Mouse (Mus musculus) activated CD4-positive, CD25-positive, alpha-beta regulatory T cell, adult 4 months (primary cell): ENCODE data around the gene 1700080E11Rik. TPM values are rescaled to one million over a fixed set of nuclear protein-coding genes. Genes with fewer than 3 reads are reported as not detected.
"Not testable (repeated sequence)": the region's sequence is repeated elsewhere in the genome, so short reads cannot be mapped to it uniquely, and the experiment has no call there.

ENCODE experiments used
- ATAC-seq: one replicate; pipeline ENCODE4 v1.8.0; 2017
- polyA plus RNA-seq, 2 experiments: library from polyadenylated mRNA; unstranded; fragments of 100-300 nt; shearing (Covaris generic); gene quantifications; one replicate each; pipeline ENCODE4 v1.2.1; 2017

The 1700080E11Rik gene
- not detected for polyA plus RNA-seq

- ATAC-seq: no peak
Measured at GRCm38 (mm10) chr9:105144992-105145391, at the start of gene 1700080E11Rik. Gene 1700080E11Rik, minus strand, starts transcription at chr9:105145092.

- no peak for ATAC-seq
Measured at GRCm38 (mm10) chr9:105186725-105187124, 41.8 kb upstream of the 1700080E11Rik start.

DNA sequence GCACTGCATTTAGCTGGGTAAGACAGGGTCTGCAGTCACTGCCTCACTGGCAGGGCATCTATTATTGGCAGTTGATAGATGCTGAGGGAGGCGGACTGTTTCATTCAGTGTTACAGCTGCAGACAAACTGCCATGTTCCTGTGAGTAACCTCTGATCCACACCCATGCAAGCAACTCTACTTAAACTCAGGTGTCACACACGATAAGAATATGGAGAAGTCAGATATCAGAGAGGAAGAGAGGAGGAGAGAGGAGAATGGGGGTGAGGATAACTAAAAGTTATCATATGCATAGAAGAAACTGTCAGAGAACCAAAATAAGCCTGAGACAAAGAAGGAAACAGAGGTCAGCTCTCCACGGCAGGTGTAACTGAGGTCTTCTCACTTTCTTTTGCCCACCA lies 37.5 kb upstream of the 1700080E11Rik start:
- ATAC-seq: no peak

GRCm38 (mm10) chr9:105139204-105139603 lies 5.7 kb downstream of the 1700080E11Rik start:
- no peak for ATAC-seq

GRCm38 (mm10) chr9:105136404-105136803 lies 8.5 kb downstream of the 1700080E11Rik start:
- no peak for ATAC-seq

DNA sequence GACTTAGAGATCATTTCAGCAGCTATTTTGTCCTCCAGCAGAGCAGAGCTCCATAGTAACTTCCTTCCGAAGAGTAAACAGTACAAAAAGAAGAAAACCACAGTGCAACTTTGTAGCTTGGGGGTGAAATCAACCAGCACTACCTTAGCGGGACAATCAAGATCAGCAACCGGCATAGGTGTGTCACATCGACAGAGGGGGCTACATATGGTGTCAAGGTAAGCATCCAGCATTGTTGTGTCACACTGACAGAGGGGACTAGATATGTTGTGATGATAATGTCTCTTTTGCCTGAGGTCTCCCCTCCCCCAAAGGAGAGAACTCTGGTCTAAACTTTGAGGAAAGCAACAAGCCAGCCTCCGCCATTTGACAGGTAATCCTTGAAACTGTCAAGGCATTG lies 10.4 kb downstream of the 1700080E11Rik start:
- no peak for ATAC-seq

- ATAC-seq: peak; percentile 37
Measured at GRCm38 (mm10) chr9:105132002-105132367, 12.9 kb downstream of the 1700080E11Rik start.

- peak; percentile 97 for ATAC-seq
Measured at GRCm38 (mm10) chr9:105131253-105132001, 13.5 kb downstream of the 1700080E11Rik start, which contains the start of gene Nudt16. Gene Nudt16, minus strand, starts transcription at chr9:105131824.

DNA sequence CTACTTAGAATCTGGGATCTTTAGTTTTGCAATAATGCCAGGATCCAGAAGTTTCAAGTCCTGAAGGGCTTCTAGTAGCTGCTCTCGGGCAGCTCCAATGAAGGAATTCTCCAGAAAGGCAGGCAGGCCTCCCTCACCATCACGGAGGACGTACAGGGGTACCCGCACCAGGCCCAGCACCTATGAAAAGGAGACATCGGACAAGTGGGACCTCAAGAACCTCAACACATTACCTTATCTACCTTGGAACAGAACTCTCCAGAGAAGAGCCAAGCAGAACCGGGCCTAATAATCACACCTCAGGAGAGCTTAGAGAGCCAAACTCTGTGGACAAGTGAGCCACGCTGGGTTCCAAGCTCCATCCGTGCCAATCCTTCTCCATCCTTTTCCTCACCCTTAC lies 14.6 kb downstream of the 1700080E11Rik start:
- no peak for ATAC-seq

DNA sequence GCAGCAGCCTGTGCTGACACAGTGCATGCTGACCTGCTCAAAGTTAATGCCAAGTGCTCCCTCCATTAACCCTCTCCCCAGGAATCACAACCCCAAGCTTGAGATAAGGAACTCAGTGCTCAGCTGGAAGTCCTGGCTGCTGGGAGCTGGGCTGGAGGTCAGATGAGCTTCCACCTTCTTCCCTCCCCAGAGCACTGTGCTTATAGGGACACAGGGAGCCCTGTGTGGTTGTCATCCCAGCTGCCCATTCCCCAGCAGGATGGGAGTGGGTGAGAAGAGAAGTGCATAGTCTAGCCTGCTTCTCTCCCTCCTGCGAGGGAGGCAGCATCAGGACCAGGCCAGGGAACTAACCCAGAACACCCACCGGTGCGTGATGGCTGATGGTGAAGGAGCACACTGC lies 19.7 kb downstream of the 1700080E11Rik start:
- not testable (repeated sequence) for ATAC-seq

GRCm38 (mm10) chr9:105103893-105104292 lies 41.0 kb downstream of the 1700080E11Rik start:
- no peak for ATAC-seq

DNA sequence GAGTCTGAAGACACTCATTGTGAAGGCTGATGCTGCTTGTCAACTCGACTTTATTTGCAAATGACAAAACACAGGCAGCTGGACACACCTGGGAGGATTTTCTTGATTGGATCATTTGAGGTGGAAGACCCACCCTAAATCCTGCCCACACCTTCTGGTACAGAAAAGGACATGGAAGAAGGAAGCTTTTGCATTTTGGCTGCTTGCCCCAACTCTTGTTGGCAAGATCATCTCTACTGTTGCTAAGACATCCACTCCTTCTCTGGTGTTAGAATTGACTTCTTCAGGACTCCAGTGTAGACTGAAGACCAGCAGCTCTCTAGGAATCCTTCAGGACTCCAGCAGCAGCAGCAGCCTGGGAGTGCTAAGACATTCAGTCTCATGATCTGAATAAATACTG lies 43.0 kb downstream of the 1700080E11Rik start:
- ATAC-seq: no peak

GRCm38 (mm10) chr9:105100807-105101570 lies 43.9 kb downstream of the 1700080E11Rik start:
- peak; percentile 57 for ATAC-seq

Other genes starting within 250 kb of the 1700080E11Rik start
- 10 to 100 TPM; 26.8 to 29.4 TPM for gene Mrpl3, start 91.9 kb downstream of the 1700080E11Rik start, polyA plus RNA-seq
- gene Nudt16, start 13.3 kb downstream of the 1700080E11Rik start, polyA plus RNA-seq: 10 to 100 TPM; 34.1 to 38.1 TPM